Mouse (Mus musculus): ENCODE measurements at regions not wholly inside any gene's neighbourhood (a gene's known extent, or its start where the extent isn't known, plus 50 kb on each side); places are given as distances from the start of the nearest gene placed in this dataset.

DNA sequence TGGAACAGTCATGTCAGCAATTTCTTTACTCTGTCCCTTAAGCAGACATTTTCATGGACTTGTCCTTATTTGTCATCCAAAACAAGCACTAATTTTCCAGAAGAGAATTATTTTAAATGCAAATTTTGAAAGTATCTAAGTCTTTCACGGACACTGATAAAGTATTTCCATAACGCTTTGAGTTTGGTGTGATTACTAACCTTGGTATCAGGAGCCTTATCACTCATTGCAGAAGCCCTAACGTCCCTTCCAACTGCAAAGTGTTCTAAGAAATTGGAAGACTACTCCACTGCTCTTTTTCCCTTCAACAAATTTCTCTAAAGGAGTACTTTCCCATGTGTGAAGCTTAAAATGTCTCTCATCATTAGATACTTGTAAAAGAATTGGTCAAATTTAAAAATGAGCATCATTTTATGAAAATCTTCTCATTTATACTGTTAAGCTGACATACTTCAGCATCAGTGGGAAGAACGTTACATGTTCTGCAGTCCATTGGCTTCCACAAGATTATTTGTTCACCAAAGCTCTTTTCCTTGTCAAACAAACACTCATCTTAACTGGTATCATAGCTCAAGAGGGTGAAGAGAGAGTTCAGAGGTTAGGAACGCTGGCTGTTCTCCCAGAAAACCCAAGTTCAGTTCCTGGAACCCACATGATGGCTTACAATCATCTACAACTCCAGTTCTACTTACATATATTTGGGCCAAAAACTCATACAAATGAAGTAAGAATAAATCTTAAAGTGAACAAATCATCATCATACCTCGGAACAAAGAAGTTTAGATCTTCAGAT is 263.6 kb upstream of the Mad2l1 start:
- Histone ChIP-seq H3K4me3 (ENCODE audit: insufficient read depth in 1 of 2, low read depth in 1 of 2, low read length in 2 of 2, poor library complexity in 1 of 2, severe bottlenecking in 1 of 2) (no peak overlapping the region), H3K4me1 (ENCODE audit: control insufficient read depth in 2 of 2, insufficient read depth in 2 of 2, low read length in 2 of 2, poor library complexity in 1 of 2) (no peaks in the 10 kb centered on the region), H3K36me3 (ENCODE audit: control insufficient read depth, insufficient read depth, low read length, poor library complexity, severe bottlenecking) (no peaks in the 10 kb centered on the region), H3K27ac (ENCODE audit: insufficient read depth, low read depth, low read length, poor library complexity, severe bottlenecking) (no peak overlapping the region), H3K9ac (ENCODE audit: insufficient read depth, low read depth, low read length, poor library complexity, severe bottlenecking) (no peak overlapping the region), H3K9me3 (ENCODE audit: control insufficient read depth, insufficient read depth, low read depth, low read length) (no peaks in the 10 kb centered on the region)
- TF ChIP-seq ZC3H11A (IDR thresholded peaks at IDR 0.05; ENCODE audit: borderline replicate concordance, low read depth, low read length), result no peak
- TF ChIP-seq ZNF384 (IDR thresholded peaks at IDR 0.05; ENCODE audit: low read depth, low read length), result no peak
- no peak for TF ChIP-seq CHD2 (IDR thresholded peaks at IDR 0.05; ENCODE audit: low read depth, low read length)
- TF ChIP-seq MAFK (IDR thresholded peaks at IDR 0.05; ENCODE audit: insufficient read depth, low read depth, low read length), result no peak
- no peak for TF ChIP-seq HCFC1 (IDR thresholded peaks at IDR 0.05; ENCODE audit: borderline replicate concordance, insufficient read depth, low read length)
- no peak for DNase-seq (ENCODE audit: low read depth, low spot score)
- in situ Hi-C loops (cut with MboI; ENCODE audit: low sequenced_read_pairs in 2 of 2, unreplicated experiment in 2 of 2), result no loop called here

DNA sequence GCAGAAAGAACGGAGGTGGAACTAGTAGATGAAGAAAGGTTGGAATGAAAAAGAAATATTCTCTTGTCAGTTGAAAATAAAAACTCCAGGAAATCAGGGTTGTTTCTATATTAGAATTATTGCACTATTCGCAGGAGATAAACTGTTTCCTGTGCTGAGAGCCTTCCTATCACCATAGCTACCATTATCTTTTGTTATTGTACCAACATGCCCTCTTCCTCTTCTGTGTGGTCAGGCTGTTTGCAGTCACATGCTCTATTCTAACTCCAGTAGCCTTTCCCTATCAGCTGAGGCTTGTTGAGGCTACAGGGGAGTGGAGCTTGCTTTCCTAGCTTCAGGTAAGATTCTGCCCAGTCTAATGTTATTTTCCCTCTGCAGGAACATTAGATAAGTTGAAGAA is 263.0 kb upstream of the Mad2l1 start:
- Histone ChIP-seq H3K27ac (ENCODE audit: insufficient read depth, low read depth, low read length, poor library complexity, severe bottlenecking) (no peak overlapping the region), H3K4me1 (ENCODE audit: control insufficient read depth in 2 of 2, insufficient read depth in 2 of 2, low read length in 2 of 2, poor library complexity in 1 of 2) (no peaks in the 10 kb centered on the region), H3K9me3 (ENCODE audit: control insufficient read depth, insufficient read depth, low read depth, low read length) (no peaks in the 10 kb centered on the region), H3K9ac (ENCODE audit: insufficient read depth, low read depth, low read length, poor library complexity, severe bottlenecking) (no peak overlapping the region), H3K4me3 (ENCODE audit: insufficient read depth in 1 of 2, low read depth in 1 of 2, low read length in 2 of 2, poor library complexity in 1 of 2, severe bottlenecking in 1 of 2) (no peak overlapping the region), H3K36me3 (ENCODE audit: control insufficient read depth, insufficient read depth, low read length, poor library complexity, severe bottlenecking) (no peaks in the 10 kb centered on the region)
- DNase-seq (ENCODE audit: low read depth, low spot score), result no peak
- in situ Hi-C loops (cut with MboI; ENCODE audit: low sequenced_read_pairs in 2 of 2, unreplicated experiment in 2 of 2), result no loop called here
- no peak for TF ChIP-seq MAFK (IDR thresholded peaks at IDR 0.05; ENCODE audit: insufficient read depth, low read depth, low read length)
- no peak for TF ChIP-seq ZNF384 (IDR thresholded peaks at IDR 0.05; ENCODE audit: low read depth, low read length)
- TF ChIP-seq ZC3H11A (IDR thresholded peaks at IDR 0.05; ENCODE audit: borderline replicate concordance, low read depth, low read length), result no peak
- TF ChIP-seq CHD2 (IDR thresholded peaks at IDR 0.05; ENCODE audit: low read depth, low read length), result no peak
- TF ChIP-seq HCFC1 (IDR thresholded peaks at IDR 0.05; ENCODE audit: borderline replicate concordance, insufficient read depth, low read length), result no peak

- no peak for DNase-seq (ENCODE audit: low read depth, low spot score)
- in situ Hi-C loops (cut with MboI; ENCODE audit: low sequenced_read_pairs in 2 of 2, unreplicated experiment in 2 of 2), result no loop called here
- no peaks in the 10 kb centered on the region for H3K9me3 ChIP-seq (ENCODE audit: control insufficient read depth, insufficient read depth, low read depth, low read length)
- no peak overlapping the region for H3K4me3 ChIP-seq (ENCODE audit: insufficient read depth in 1 of 2, low read depth in 1 of 2, low read length in 2 of 2, poor library complexity in 1 of 2, severe bottlenecking in 1 of 2)
- no peaks in the 10 kb centered on the region for H3K36me3 ChIP-seq (ENCODE audit: control insufficient read depth, insufficient read depth, low read length, poor library complexity, severe bottlenecking)
- no peak overlapping the region for H3K9ac ChIP-seq (ENCODE audit: insufficient read depth, low read depth, low read length, poor library complexity, severe bottlenecking)
- H3K4me1 ChIP-seq (ENCODE audit: control insufficient read depth in 2 of 2, insufficient read depth in 2 of 2, low read length in 2 of 2, poor library complexity in 1 of 2), result no peaks in the 10 kb centered on the region
- TF ChIP-seq ZC3H11A (IDR thresholded peaks at IDR 0.05; ENCODE audit: borderline replicate concordance, low read depth, low read length) (no peak), ZNF384 (IDR thresholded peaks at IDR 0.05; ENCODE audit: low read depth, low read length) (no peak), HCFC1 (IDR thresholded peaks at IDR 0.05; ENCODE audit: borderline replicate concordance, insufficient read depth, low read length) (no peak), MAFK (IDR thresholded peaks at IDR 0.05; ENCODE audit: insufficient read depth, low read depth, low read length) (no peak)
- no peak overlapping the region for H3K27ac ChIP-seq (ENCODE audit: insufficient read depth, low read depth, low read length, poor library complexity, severe bottlenecking)
These were observed 260.5 kb upstream of the Mad2l1 start for GRCm38 (mm10) chr6:66274737-66275136.

DNA sequence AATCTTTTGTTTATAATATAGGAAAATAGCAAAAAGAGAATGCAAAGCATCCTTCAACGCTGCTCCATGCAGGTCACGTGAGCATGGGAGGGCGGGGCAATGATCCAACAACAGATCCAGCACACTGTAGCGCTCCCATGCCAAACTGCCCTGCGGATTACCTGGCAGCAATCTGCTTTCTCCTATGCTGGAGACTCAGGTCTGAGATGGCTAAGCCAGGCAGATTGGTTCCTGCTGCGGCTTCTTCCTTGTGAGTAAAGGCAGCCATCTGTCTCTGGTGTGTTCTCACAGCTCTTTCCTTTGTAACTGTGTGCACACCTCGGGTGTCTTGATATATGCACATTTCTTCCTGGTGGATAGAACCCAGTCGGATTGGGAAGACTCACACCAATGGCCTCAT is 254.5 kb upstream of the Mad2l1 start:
- Histone ChIP-seq H3K27ac (ENCODE audit: insufficient read depth, low read depth, low read length, poor library complexity, severe bottlenecking) (no peak overlapping the region), H3K9me3 (ENCODE audit: control insufficient read depth, insufficient read depth, low read depth, low read length) (no peaks in the 10 kb centered on the region), H3K4me3 (ENCODE audit: insufficient read depth in 1 of 2, low read depth in 1 of 2, low read length in 2 of 2, poor library complexity in 1 of 2, severe bottlenecking in 1 of 2) (no peak overlapping the region), H3K4me1 (ENCODE audit: control insufficient read depth in 2 of 2, insufficient read depth in 2 of 2, low read length in 2 of 2, poor library complexity in 1 of 2) (no peaks in the 10 kb centered on the region), H3K9ac (ENCODE audit: insufficient read depth, low read depth, low read length, poor library complexity, severe bottlenecking) (no peak overlapping the region), H3K36me3 (ENCODE audit: control insufficient read depth, insufficient read depth, low read length, poor library complexity, severe bottlenecking) (no peaks in the 10 kb centered on the region)
- no peak for TF ChIP-seq MAFK (IDR thresholded peaks at IDR 0.05; ENCODE audit: insufficient read depth, low read depth, low read length)
- no peak for TF ChIP-seq HCFC1 (IDR thresholded peaks at IDR 0.05; ENCODE audit: borderline replicate concordance, insufficient read depth, low read length)
- TF ChIP-seq ZC3H11A (IDR thresholded peaks at IDR 0.05; ENCODE audit: borderline replicate concordance, low read depth, low read length), result no peak
- no peak for TF ChIP-seq ZNF384 (IDR thresholded peaks at IDR 0.05; ENCODE audit: low read depth, low read length)
- TF ChIP-seq CHD2 (IDR thresholded peaks at IDR 0.05; ENCODE audit: low read depth, low read length), result no peak
- in situ Hi-C loops (cut with MboI; ENCODE audit: low sequenced_read_pairs in 2 of 2, unreplicated experiment in 2 of 2), result no loop called here
- DNase-seq (ENCODE audit: low read depth, low spot score), result no peak
